In genomic region chr2:55085580-55085979, GRCm38 (mm10) we compare ENCODE assay signal across 25 mouse cellular contexts.
"Had no signal": no experiment of that assay in that cellular context is flagged by ENCODE, and none has a peak within 500 bp of the region (broad histone marks: within the 10 kb centered on the region; RNA-seq: fewer than 3 reads in every experiment).

No protein-coding gene starts in this region.

- H3K27me3 ChIP-seq: heart, embryonic 13.5 days; heart, embryonic 15.5 days; hindbrain, embryonic 13.5 days; hindbrain, embryonic 15.5 days; kidney, embryonic 15.5 days; limb, embryonic 13.5 days had no signal

- H3K9ac ChIP-seq: forebrain, postnatal 0 days; heart, embryonic 13.5 days; heart, embryonic 15.5 days; hindbrain, embryonic 13.5 days; hindbrain, embryonic 15.5 days; kidney, embryonic 15.5 days; limb, embryonic 13.5 days had no signal

- H3K4me1 ChIP-seq: heart, embryonic 13.5 days; heart, embryonic 15.5 days; hindbrain, embryonic 13.5 days; hindbrain, embryonic 15.5 days; kidney, embryonic 15.5 days; limb, embryonic 13.5 days had no signal

- DNase-seq: forebrain, postnatal 0 days; gastrocnemius, postnatal 14 days; gastrocnemius, postnatal 36 days; heart, adult 11 months; heart, adult 2 months; heart, postnatal 14 days; heart, postnatal 36 days; kidney, adult 11 months; kidney, adult 2 months; kidney, adult 9 months; kidney, postnatal 14 days; kidney, postnatal 36 days; layer of hippocampus, adult 9-11 months; layer of hippocampus, postnatal 36 days; left cerebral cortex, postnatal 4 days had no signal

- H3K27ac ChIP-seq: heart, adult 2 months; heart, embryonic 13.5 days; heart, embryonic 15.5 days; hindbrain, embryonic 13.5 days; hindbrain, embryonic 15.5 days; hindbrain, postnatal 0 days; kidney, embryonic 15.5 days; kidney, postnatal 0 days; limb, embryonic 13.5 days had no signal

- H3K4me3 ChIP-seq: heart, adult 2 months; heart, embryonic 13.5 days; heart, embryonic 15.5 days; hindbrain, embryonic 13.5 days; hindbrain, embryonic 15.5 days; kidney, embryonic 15.5 days; limb, embryonic 13.5 days had no signal

- H3K4me2 ChIP-seq: heart, embryonic 11.5 days; heart, embryonic 13.5 days; heart, embryonic 15.5 days; hindbrain, embryonic 13.5 days; hindbrain, embryonic 15.5 days; kidney, embryonic 15.5 days; limb, embryonic 13.5 days had no signal

- ATAC-seq: forebrain, postnatal 0 days; hindbrain, postnatal 0 days; intestine, embryonic 16.5 days had no signal

- H3K9me3 ChIP-seq: heart, embryonic 13.5 days; heart, embryonic 15.5 days; hindbrain, embryonic 13.5 days; hindbrain, embryonic 15.5 days; kidney, embryonic 15.5 days; limb, embryonic 13.5 days had no signal

- H3K36me3 ChIP-seq: heart, embryonic 13.5 days; heart, embryonic 15.5 days; hindbrain, embryonic 13.5 days; hindbrain, embryonic 15.5 days; kidney, embryonic 15.5 days; limb, embryonic 13.5 days had no signal
